Mouse (Mus musculus) heart, postnatal 0 days (tissue): ENCODE measurements around the gene Acbd6. TPM values are rescaled to one million over a fixed set of nuclear protein-coding genes. Genes with fewer than 3 reads are reported as not detected.
A peak's percentile ranks its signal among the peaks of the same experiment; 100 is the strongest.

ENCODE experiments used
- ATAC-seq: fragments of 200-750 bp; cut with Nextera tagmentation; 2 replicates; pipeline ENCODE4 v1.8.0; 2017; ENCODE audit warnings: low read depth, moderate number of reproducible peaks, moderate library complexity; ENCODE audit not compliant: insufficient read depth
- DNase-seq: peaks from one replicate; pipeline ENCODE4 v3.0.0-alpha.2; 2016; ENCODE audit warnings: low spot score
- H3K27ac ChIP-seq: fragments of 300-500 bp; sonication (generic); 2 replicates; pipeline ENCODE4 v1.5.1; 2014; ENCODE audit warnings: low read depth, mild to moderate bottlenecking
- H3K27me3 ChIP-seq: fragments of 300-500 bp; sonication (generic); 2 replicates; pipeline ENCODE4 v1.6.1; 2014; ENCODE audit warnings: low read length, mixed read lengths; ENCODE audit not compliant: control insufficient read depth, insufficient read depth
- H3K36me3 ChIP-seq: fragments of 300-500 bp; sonication (generic); replicated peaks from 2 replicates; pipeline ENCODE4 v1.6.1; 2014; ENCODE audit warnings: low read length, mixed read lengths; ENCODE audit not compliant: control insufficient read depth, insufficient read depth
- H3K4me1 ChIP-seq: fragments of 300-500 bp; sonication (generic); 2 replicates; pipeline ENCODE4 v1.6.1; 2014; ENCODE audit warnings: antibody characterized with exemption; ENCODE audit not compliant: control insufficient read depth, insufficient read depth
- H3K4me2 ChIP-seq: fragments of 300-500 bp; sonication (generic); 2 replicates; pipeline ENCODE4 v1.6.1; 2014; ENCODE audit warnings: low read depth, mild to moderate bottlenecking, low read length, moderate library complexity
- H3K4me3 ChIP-seq: fragments of 300-500 bp; sonication (generic); 2 replicates; pipeline ENCODE4 v1.5.1; 2014; ENCODE audit warnings: low read depth, low read length
- H3K9ac ChIP-seq: fragments of 300-500 bp; sonication (generic); replicated peaks from 2 replicates; pipeline ENCODE4 v1.6.1; 2014; ENCODE audit warnings: low read depth, low read length, mixed read lengths
- H3K9me3 ChIP-seq: fragments of 300-500 bp; sonication (generic); replicated peaks from 2 replicates; pipeline ENCODE4 v1.6.1; 2016; ENCODE audit warnings: low read length; ENCODE audit not compliant: control insufficient read depth
- CTCF ChIP-seq: IDR thresholded peaks from 2 replicates; pipeline ENCODE4 v1.5.1; 2016; ENCODE audit warnings: antibody characterized with exemption, control low read depth, low read depth
- EP300 ChIP-seq: IDR thresholded peaks from 2 replicates; pipeline ENCODE4 v1.6.1; 2016; ENCODE audit warnings: antibody characterized with exemption, low read depth
- WGBS: fragments of 180-500 bp; shearing (Covaris S2); extraction: QIAGEN DNeasy Blood & Tissue Kit; methylation state at CpG from one replicate; pipeline ENCODE4 v1.1.7; 2014; 5-methylcytosine and 5-hydroxymethylcytosine counted together
- polyA plus RNA-seq: library from polyadenylated mRNA; unstranded; fragments of >200 nt; fragmentation: Nextera tagmentation; extraction: Ambion mirVana; gene quantifications from 2 replicates; pipeline ENCODE4 v1.2.1, GENCODE M21; 2015
- total RNA-seq: library from RNA; depleted of rRNA; stranded (reverse); fragments of >200 nt; gene quantifications from 2 replicates; pipeline ENCODE4 v1.2.3, GENCODE M21; 2014; ENCODE audit warnings: low replicate concordance

Acbd6 gene
- total and polyA plus RNA-seq, 2 experiments from 2014 or later = 55.0 to 63.6 TPM

- Histone ChIP-seq H3K36me3 (no peaks in the 10 kb centered on the region), H3K4me2 (no peak overlapping the region), H3K9me3 (no peaks in the 10 kb centered on the region), H3K27me3 (no peaks in the 10 kb centered on the region), H3K4me1 (no peaks in the 10 kb centered on the region), H3K4me3 (no peak overlapping the region), H3K27ac (no peak overlapping the region), H3K9ac (no peak overlapping the region)
- WGBS = 31% methylated on average over 7 of the region's 7 CpGs
- peak; percentile 51 for DNase-seq
- TF ChIP-seq CTCF (peak; percentile 74), EP300 (no peak)
- no peak for ATAC-seq
These were observed 17.2 kb downstream of the Acbd6 start for GRCm38 (mm10) chr1:155574966-155575673.

DNA sequence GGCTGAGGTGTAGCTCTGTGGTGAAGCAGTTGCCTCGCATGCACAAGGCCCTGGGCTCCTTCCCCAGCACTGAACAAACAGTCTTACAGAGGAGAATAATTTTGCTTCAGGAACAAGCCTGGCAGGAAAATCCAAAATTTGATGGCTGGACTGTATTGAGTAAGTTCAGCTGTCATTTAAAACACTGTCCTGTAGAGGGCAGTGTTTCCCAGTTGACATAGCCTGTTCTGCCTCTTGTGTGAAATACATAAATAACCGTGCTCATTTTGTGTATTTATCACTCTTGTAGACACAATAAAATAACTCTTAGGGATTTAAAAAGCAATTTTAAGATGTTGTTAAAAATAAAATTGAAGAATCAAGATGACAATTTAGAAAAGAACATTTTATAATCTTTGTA is 18.5 kb downstream of the Acbd6 start:
- no peaks in the 10 kb centered on the region for H3K4me1 ChIP-seq
- no peak overlapping the region for H3K9ac ChIP-seq
- H3K27me3 ChIP-seq = no peaks in the 10 kb centered on the region
- no peak overlapping the region for H3K27ac ChIP-seq
- no peak overlapping the region for H3K4me2 ChIP-seq
- 21% methylated on average over 2 of the region's 2 CpGs for WGBS
- no peaks in the 10 kb centered on the region for H3K36me3 ChIP-seq
- DNase-seq = peak; percentile 41
- ATAC-seq = no peak
- H3K4me3 ChIP-seq = no peak overlapping the region
- no peaks in the 10 kb centered on the region for H3K9me3 ChIP-seq
- no peak for TF ChIP-seq EP300
- TF ChIP-seq CTCF = peak; percentile 77

DNA sequence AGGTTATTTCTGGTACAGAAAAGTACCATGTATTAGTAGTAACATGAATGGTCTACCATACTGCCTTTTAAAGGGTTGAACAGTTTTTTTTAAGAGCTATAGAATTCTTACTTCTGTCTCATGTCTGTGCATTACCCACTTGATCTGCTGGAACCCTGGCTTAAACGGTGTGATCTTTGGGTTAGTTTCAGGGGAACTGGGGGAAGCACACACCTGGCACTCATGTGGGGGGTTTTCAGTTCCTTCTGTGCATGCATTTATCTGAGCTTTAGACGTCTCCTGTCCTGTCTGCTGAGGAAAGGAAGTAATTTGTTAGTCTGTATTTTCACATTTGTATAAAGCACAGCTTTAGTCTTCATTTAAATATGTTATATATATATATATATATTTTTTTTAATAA is 19.4 kb downstream of the Acbd6 start:
- no peak overlapping the region for H3K4me2 ChIP-seq
- no peak overlapping the region for H3K9ac ChIP-seq
- H3K4me3 ChIP-seq = no peak overlapping the region
- ATAC-seq = no peak
- no peak overlapping the region for H3K27ac ChIP-seq
- TF ChIP-seq CTCF (no peak), EP300 (no peak)
- no peaks in the 10 kb centered on the region for H3K36me3 ChIP-seq
- no peak for DNase-seq
- WGBS = 75% methylated on average over 2 of the region's 2 CpGs
- no peaks in the 10 kb centered on the region for H3K27me3 ChIP-seq
- H3K4me1 ChIP-seq = no peaks in the 10 kb centered on the region
- no peaks in the 10 kb centered on the region for H3K9me3 ChIP-seq

DNA sequence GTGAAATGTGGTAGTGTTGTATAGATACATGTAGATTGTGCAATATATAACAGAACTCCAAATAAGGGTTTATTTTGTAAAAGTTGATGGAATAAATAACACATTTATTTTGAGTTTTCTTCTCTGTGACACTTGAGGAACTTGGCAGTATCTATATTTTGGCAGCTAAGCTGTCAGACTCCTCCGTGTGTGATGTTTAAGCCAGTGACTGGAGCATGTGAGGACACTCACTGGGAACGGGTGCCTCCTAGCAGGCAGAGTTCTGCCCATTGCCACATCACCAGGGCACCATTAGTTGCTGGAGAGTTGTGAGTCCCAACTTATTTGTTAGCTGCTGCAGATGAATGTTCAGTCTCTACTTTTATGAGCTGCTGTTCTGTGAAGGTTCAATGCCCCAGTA is 30.0 kb downstream of the Acbd6 start:
- Histone ChIP-seq H3K27ac (no peak overlapping the region), H3K36me3 (no peaks in the 10 kb centered on the region), H3K4me1 (no peaks in the 10 kb centered on the region), H3K27me3 (no peaks in the 10 kb centered on the region), H3K9me3 (no peaks in the 10 kb centered on the region), H3K4me2 (no peak overlapping the region), H3K4me3 (no peak overlapping the region), H3K9ac (no peak overlapping the region)
- 68% methylated on average over 2 of the region's 2 CpGs for WGBS
- ATAC-seq (no peak), DNase-seq (no peak)
- TF ChIP-seq CTCF = no peak
- no peak for TF ChIP-seq EP300

GRCm38 (mm10) chr1:155594141-155594540 is 36.2 kb downstream of the Acbd6 start:
- Histone ChIP-seq H3K9me3 (no peaks in the 10 kb centered on the region), H3K4me2 (no peak overlapping the region), H3K27me3 (no peaks in the 10 kb centered on the region), H3K36me3 (no peaks in the 10 kb centered on the region), H3K9ac (no peak overlapping the region), H3K27ac (no peak overlapping the region), H3K4me1 (no peaks in the 10 kb centered on the region), H3K4me3 (no peak overlapping the region)
- 21% methylated on average over 1 of the region's 1 CpGs for WGBS
- ATAC-seq (no peak; the same call in 1 of the 2 replicates), DNase-seq (no peak)
- TF ChIP-seq EP300 (no peak), CTCF (no peak)

GRCm38 (mm10) chr1:155596576-155596975 is 38.7 kb downstream of the Acbd6 start:
- H3K4me1 ChIP-seq = no peaks in the 10 kb centered on the region
- H3K9ac ChIP-seq = no peak overlapping the region
- DNase-seq (no peak), ATAC-seq (no peak)
- no peaks in the 10 kb centered on the region for H3K9me3 ChIP-seq
- H3K4me2 ChIP-seq = no peak overlapping the region
- H3K27ac ChIP-seq = no peak overlapping the region
- no peaks in the 10 kb centered on the region for H3K27me3 ChIP-seq
- H3K4me3 ChIP-seq = no peak overlapping the region
- no peaks in the 10 kb centered on the region for H3K36me3 ChIP-seq
- WGBS = 90% methylated on average over 3 of the region's 3 CpGs
- no peak for TF ChIP-seq EP300
- TF ChIP-seq CTCF = no peak
